Mouse (Mus musculus) natural killer cell, adult 2 months (primary cell): ENCODE results near the gene Lsm3.
"Not testable (repeated sequence)": the region's sequence is repeated elsewhere in the genome, so short reads cannot be mapped to it uniquely, and the experiment has no call there.

Experiments used
- DNase-seq, 2 experiments: peaks; one replicate each; pipeline ENCODE4 v3.0.0; 2022; ENCODE audit warnings: low spot score in 2 of 2

Gene Lsm3

GRCm38 (mm10) chr6:91515545-91516449 is at the start of gene Lsm3, which contains the start of gene Xpc:
Gene Lsm3 (plus strand): TSS chr6:91515928.
Gene Xpc (minus strand): TSS chr6:91515888.
- DNase-seq = peak; percentile 98 to 99

GRCm38 (mm10) chr6:91467106-91467505 is 48.6 kb upstream of the Lsm3 start:
- no peak for DNase-seq

GRCm38 (mm10) chr6:91470712-91471111 is 45.0 kb upstream of the Lsm3 start:
- no peak for DNase-seq

GRCm38 (mm10) chr6:91471427-91471826 is 44.3 kb upstream of the Lsm3 start:
- DNase-seq = not testable (repeated sequence)

GRCm38 (mm10) chr6:91472319-91472718 is 43.4 kb upstream of the Lsm3 start:
- DNase-seq = peak in 1 of 2 experiments; percentile 15

- DNase-seq = peak; percentile 97 to 98
Observed at GRCm38 (mm10) chr6:91472868-91473804, 42.6 kb upstream of the Lsm3 start, which contains the start of the genes Chchd4 and Tmem43. Gene Chchd4 (minus strand): TSS chr6:91473546. Gene Tmem43 (plus strand): TSS chr6:91473703.

GRCm38 (mm10) chr6:91473805-91474440 is 41.8 kb upstream of the Lsm3 start:
- no peak for DNase-seq

GRCm38 (mm10) chr6:91474441-91475190 is 41.1 kb upstream of the Lsm3 start:
- no peak for DNase-seq

- no peak for DNase-seq
Observed at GRCm38 (mm10) chr6:91476541-91476940, 39.2 kb upstream of the Lsm3 start.

GRCm38 (mm10) chr6:91483371-91483770 is 32.4 kb upstream of the Lsm3 start:
- DNase-seq = no peak

GRCm38 (mm10) chr6:91486736-91487453 is 28.8 kb upstream of the Lsm3 start:
- DNase-seq = no peak

GRCm38 (mm10) chr6:91488496-91489212 is 27.1 kb upstream of the Lsm3 start:
- DNase-seq = no peak

- DNase-seq = no peak
Observed at GRCm38 (mm10) chr6:91489872-91490271, 25.9 kb upstream of the Lsm3 start.

- DNase-seq = no peak
Observed at GRCm38 (mm10) chr6:91491004-91491403, 24.7 kb upstream of the Lsm3 start.

GRCm38 (mm10) chr6:91493053-91493452 is 22.7 kb upstream of the Lsm3 start:
- no peak for DNase-seq

GRCm38 (mm10) chr6:91494526-91494925 is 21.2 kb upstream of the Lsm3 start:
- DNase-seq = no peak

GRCm38 (mm10) chr6:91503302-91503701 is 12.4 kb upstream of the Lsm3 start:
- DNase-seq = no peak

GRCm38 (mm10) chr6:91506036-91506435 is 9.7 kb upstream of the Lsm3 start:
- DNase-seq = peak; percentile 21 to 39

GRCm38 (mm10) chr6:91508041-91508440 is 7.7 kb upstream of the Lsm3 start:
- no peak for DNase-seq

- peak; percentile 67 to 76 for DNase-seq
Observed at GRCm38 (mm10) chr6:91509326-91509725, 6.4 kb upstream of the Lsm3 start.
